Mouse (Mus musculus) cortical plate, adult 2 months (tissue): ENCODE results near the gene Alpl.

Experiments
- CTCF ChIP-seq: fragments of 200-500 bp; IDR thresholded peaks from 2 replicates; pipeline ENCODE4 v1.5.1; 2011; ENCODE audit warnings: mild to moderate bottlenecking, control low read depth, low read length; ENCODE audit not compliant: insufficient read depth; ENCODE audit errors: extremely low read depth
- POLR2A ChIP-seq: fragments of 200-500 bp; IDR thresholded peaks from 2 replicates; pipeline ENCODE4 v1.6.1; 2011; ENCODE audit warnings: mild to moderate bottlenecking, low read length, control low read depth; ENCODE audit not compliant: insufficient read depth; ENCODE audit errors: extremely low read depth

GRCm38 (mm10) chr4:137692107-137692902, 103.9 kb downstream of the Alpl start:
- no peak for TF ChIP-seq CTCF
- TF ChIP-seq POLR2A = no peak
